Mouse (Mus musculus) hindbrain, postnatal 0 days (tissue): ENCODE measurements around the gene Micu1. TPM values are rescaled to one million over a fixed set of nuclear protein-coding genes. Genes with fewer than 3 reads are reported as not detected.

Experiments used
- ATAC-seq: fragments of 200-750 bp; cut with Nextera tagmentation; 2 replicates; pipeline ENCODE4 v1.8.0; 2017; ENCODE audit warnings: mild to moderate bottlenecking, moderate TSS enrichment, moderate library complexity
- DNase-seq: peaks from one replicate; pipeline ENCODE4 v3.0.0-alpha.2; 2015; ENCODE audit warnings: low spot score
- H3K27ac ChIP-seq: fragments of 300-500 bp; sonication (generic); 2 replicates; pipeline ENCODE4 v1.5.1; 2014; ENCODE audit warnings: mild to moderate bottlenecking
- H3K27me3 ChIP-seq: fragments of 300-500 bp; sonication (generic); 2 replicates; pipeline ENCODE4 v1.6.1; 2014; ENCODE audit warnings: low read length, mixed read lengths; ENCODE audit not compliant: insufficient read depth
- H3K36me3 ChIP-seq: fragments of 300-500 bp; sonication (generic); 2 replicates; pipeline ENCODE4 v1.6.1; 2014; ENCODE audit warnings: low read length, mixed read lengths; ENCODE audit not compliant: insufficient read depth
- H3K4me1 ChIP-seq: fragments of 300-500 bp; sonication (generic); 2 replicates; pipeline ENCODE4 v1.6.1; 2014; ENCODE audit warnings: antibody characterized with exemption, low read length, mixed read lengths; ENCODE audit not compliant: insufficient read depth
- H3K4me2 ChIP-seq: fragments of 300-500 bp; sonication (generic); 2 replicates; pipeline ENCODE4 v1.6.1; 2014; ENCODE audit warnings: low read depth, mild to moderate bottlenecking, low read length, moderate library complexity, mixed read lengths
- H3K4me3 ChIP-seq: fragments of 300-500 bp; sonication (generic); 2 replicates; pipeline ENCODE4 v1.5.1; 2014; ENCODE audit warnings: low read length
- H3K9ac ChIP-seq: fragments of 300-500 bp; sonication (generic); replicated peaks from 2 replicates; pipeline ENCODE4 v1.6.1; 2014; ENCODE audit warnings: mild to moderate bottlenecking, low read length, moderate library complexity, mixed read lengths
- H3K9me3 ChIP-seq: fragments of 300-500 bp; sonication (generic); 2 replicates; pipeline ENCODE4 v1.6.1; 2016; ENCODE audit warnings: low read length, mixed read lengths
- CTCF ChIP-seq: IDR thresholded peaks from 2 replicates; pipeline ENCODE4 v1.5.1; 2016; ENCODE audit warnings: antibody characterized with exemption, control low read depth, low read depth
- WGBS: fragments of 180-500 bp; shearing (Covaris S2); extraction: QIAGEN DNeasy Blood & Tissue Kit; methylation state at CpG from one replicate; pipeline ENCODE4 v1.1.7; 2014; 5-methylcytosine and 5-hydroxymethylcytosine counted together
- polyA plus RNA-seq: library from polyadenylated mRNA; unstranded; fragments of >200 nt; fragmentation: Nextera tagmentation; extraction: Ambion mirVana; gene quantifications from 2 replicates; pipeline ENCODE4 v1.2.1, GENCODE M21; 2015
- total RNA-seq: library from RNA; depleted of rRNA; stranded (reverse); fragments of >200 nt; gene quantifications from 2 replicates; pipeline ENCODE4 v1.2.3, GENCODE M21; 2014

Gene Micu1
- total and polyA plus RNA-seq, 2 experiments from 2014 or later: 73.4 to 74.9 TPM

DNA sequence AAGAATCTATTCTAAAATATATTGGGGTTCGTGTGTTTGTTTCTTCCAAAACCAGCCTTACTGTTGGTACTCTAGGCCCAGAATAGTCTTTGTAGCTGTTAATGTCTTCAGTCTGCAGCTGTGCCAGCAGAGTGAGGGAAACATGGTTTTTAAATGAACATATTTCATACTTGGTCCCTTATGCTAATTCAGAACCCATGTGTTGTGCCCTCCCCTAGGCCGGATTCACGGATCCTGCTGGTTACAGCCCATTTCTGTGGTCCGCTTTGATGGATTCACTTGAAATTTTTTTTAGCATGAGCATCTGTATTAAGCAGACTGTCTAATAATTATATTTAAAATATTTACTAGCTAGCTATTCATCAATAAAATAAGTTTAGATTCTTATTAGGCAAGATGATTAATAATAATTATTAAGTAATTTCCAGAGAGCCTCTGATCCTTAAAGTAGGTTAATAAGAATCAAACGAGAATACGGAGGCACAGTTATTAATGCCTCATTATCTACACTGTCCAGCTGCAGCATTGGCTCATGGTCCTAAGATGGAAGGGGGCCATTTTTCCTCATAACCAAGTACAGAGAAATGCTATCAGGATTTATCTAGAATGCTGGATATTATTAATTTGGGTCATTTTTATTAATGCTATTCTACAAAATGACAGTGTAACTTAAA lies 69.2 kb downstream of the Micu1 start:
- Histone ChIP-seq H3K36me3 (no peaks in the 10 kb centered on the region), H3K9me3 (no peaks in the 10 kb centered on the region), H3K27ac (no peak overlapping the region), H3K27me3 (no peaks in the 10 kb centered on the region), H3K4me1 (0 out of 2 replicates have a peak, but pooled peaks cover 10% of the 10 kb centered on the region), H3K4me2 (no peak overlapping the region), H3K4me3 (no peak overlapping the region), H3K9ac (no peak overlapping the region)
- 55% methylated on average over 6 of the region's 6 CpGs for WGBS
- ATAC-seq (no peak), DNase-seq (no peak)
- TF ChIP-seq CTCF: no peak

DNA sequence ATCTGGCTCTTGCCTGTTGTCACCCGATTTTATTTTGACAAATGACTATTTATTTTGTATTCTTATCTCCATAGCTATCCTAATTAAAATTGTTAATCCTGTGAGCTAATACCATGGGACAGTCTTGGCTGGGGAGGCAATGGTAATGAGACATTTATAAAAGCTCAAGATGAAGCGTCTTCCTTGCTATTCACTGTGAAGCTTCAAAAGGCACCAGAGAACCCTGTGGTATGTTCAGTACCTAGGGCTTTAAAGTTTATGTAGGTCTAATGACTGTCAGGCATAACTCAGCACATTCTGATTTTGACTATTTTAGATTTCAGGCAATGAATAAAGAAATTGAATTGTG lies 69.7 kb downstream of the Micu1 start:
- H3K27me3 ChIP-seq: no peaks in the 10 kb centered on the region
- H3K4me2 ChIP-seq: no peak overlapping the region
- H3K36me3 ChIP-seq: no peaks in the 10 kb centered on the region
- TF ChIP-seq CTCF: no peak
- no peaks in the 10 kb centered on the region for H3K9me3 ChIP-seq
- H3K4me3 ChIP-seq: no peak overlapping the region
- DNase-seq: no peak
- no peak; the same call in 1 of the 2 replicates for ATAC-seq
- WGBS: 53% methylated on average over 2 of the region's 2 CpGs
- H3K4me1 ChIP-seq: 0 out of 2 replicates have a peak, but pooled peaks cover 10% of the 10 kb centered on the region
- H3K9ac ChIP-seq: no peak overlapping the region
- no peak overlapping the region for H3K27ac ChIP-seq

DNA sequence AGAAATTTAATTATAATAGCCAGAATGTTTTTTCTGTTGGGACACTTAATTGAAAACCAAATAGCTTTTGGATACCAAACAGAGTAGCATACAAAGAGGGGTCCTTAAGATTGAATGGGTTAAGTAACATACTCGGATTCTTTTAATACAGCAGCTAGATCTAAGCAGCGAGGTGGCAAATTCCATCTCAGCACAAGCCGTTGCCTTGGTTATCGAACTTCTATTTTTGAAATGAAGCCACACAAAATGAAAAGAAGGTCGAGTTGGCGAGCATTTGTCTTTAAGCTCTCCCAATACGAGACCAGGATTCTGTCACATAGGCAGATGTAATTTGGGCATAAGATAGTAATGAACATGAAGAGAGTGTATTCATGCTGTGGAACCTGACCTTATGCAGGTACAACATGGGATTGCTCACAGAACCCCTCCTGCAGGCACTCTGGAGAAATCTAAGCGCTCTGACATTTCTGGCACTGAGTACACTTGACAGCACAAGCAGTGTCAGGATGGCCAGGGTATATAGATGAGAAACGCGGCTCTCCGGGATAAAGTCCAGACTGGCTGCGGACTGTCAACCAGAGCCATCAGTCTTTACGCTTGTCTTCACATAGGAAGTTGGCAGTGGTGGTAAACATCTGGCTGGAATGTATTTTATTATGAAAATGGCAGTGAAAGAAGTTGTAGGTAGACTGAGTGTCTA lies 71.3 kb downstream of the Micu1 start:
- no peak for TF ChIP-seq CTCF
- H3K9ac ChIP-seq: no peak overlapping the region
- no peak overlapping the region for H3K4me3 ChIP-seq
- DNase-seq (peak; percentile 63), ATAC-seq (peak; percentile 59; the same call in 1 of the 2 replicates)
- no peaks in the 10 kb centered on the region for H3K9me3 ChIP-seq
- H3K4me2 ChIP-seq: peak overlapping the region; percentile 16; the same call in 1 of the 2 replicates
- no peaks in the 10 kb centered on the region for H3K36me3 ChIP-seq
- peak overlapping the region; percentile 51; the same call in 1 of the 2 replicates for H3K27ac ChIP-seq
- no peaks in the 10 kb centered on the region for H3K27me3 ChIP-seq
- H3K4me1 ChIP-seq: 0 out of 2 replicates have a peak, but pooled peaks cover 10% of the 10 kb centered on the region
- 31% methylated on average over 13 of the region's 13 CpGs for WGBS

DNA sequence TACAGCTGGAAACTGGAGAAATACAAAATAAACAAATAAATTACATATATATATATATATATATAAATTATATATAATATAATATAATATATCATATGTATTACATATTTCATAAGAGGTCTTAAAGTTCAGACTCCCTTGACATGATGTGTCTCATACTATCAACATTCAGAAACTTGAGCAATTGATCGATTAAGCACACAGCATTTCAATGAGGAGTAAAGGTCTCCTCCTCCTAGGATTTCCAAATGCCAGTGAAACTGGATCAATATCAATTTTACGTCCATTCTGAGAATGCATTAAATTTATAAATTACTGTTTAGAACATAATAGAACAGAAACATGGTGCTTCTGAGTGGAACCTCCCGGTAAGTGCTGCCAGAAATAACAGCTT lies 71.9 kb downstream of the Micu1 start:
- Histone ChIP-seq H3K36me3 (no peaks in the 10 kb centered on the region), H3K9ac (no peak overlapping the region), H3K9me3 (no peaks in the 10 kb centered on the region), H3K4me2 (no peak overlapping the region), H3K4me1 (0 out of 2 replicates have a peak, but pooled peaks cover 10% of the 10 kb centered on the region), H3K4me3 (no peak overlapping the region), H3K27me3 (no peaks in the 10 kb centered on the region), H3K27ac (no peak overlapping the region)
- 74% methylated on average over 3 of the region's 3 CpGs for WGBS
- ATAC-seq (no peak), DNase-seq (no peak)
- no peak for TF ChIP-seq CTCF

DNA sequence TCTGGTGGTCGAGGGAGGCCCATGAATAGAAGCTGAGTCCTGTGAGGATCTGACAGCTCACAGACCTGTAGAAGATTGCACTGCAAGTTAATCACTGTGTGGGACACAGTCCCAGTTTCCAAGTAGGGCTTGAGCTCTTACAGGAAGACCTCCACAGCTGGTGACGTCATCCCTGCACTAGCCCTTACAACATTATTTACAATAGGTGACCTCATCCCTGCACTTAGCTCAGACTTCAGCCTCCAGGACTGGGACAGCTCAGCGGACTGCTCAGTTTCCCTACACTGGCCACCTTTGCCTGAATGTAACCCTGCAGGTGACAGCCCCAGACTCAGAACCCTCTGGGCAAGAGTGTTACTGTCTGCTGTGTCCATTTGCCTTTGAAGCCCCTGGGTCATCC lies 75.0 kb downstream of the Micu1 start:
- H3K27ac ChIP-seq: no peak overlapping the region
- H3K4me1 ChIP-seq: 0 out of 2 replicates have a peak, but pooled peaks cover 10% of the 10 kb centered on the region
- ATAC-seq (no peak), DNase-seq (no peak)
- H3K9me3 ChIP-seq: no peaks in the 10 kb centered on the region
- H3K9ac ChIP-seq: no peak overlapping the region
- no peaks in the 10 kb centered on the region for H3K36me3 ChIP-seq
- no peak overlapping the region for H3K4me2 ChIP-seq
- no peak overlapping the region for H3K4me3 ChIP-seq
- WGBS: 73% methylated on average over 3 of the region's 3 CpGs
- no peaks in the 10 kb centered on the region for H3K27me3 ChIP-seq
- TF ChIP-seq CTCF: no peak

DNA sequence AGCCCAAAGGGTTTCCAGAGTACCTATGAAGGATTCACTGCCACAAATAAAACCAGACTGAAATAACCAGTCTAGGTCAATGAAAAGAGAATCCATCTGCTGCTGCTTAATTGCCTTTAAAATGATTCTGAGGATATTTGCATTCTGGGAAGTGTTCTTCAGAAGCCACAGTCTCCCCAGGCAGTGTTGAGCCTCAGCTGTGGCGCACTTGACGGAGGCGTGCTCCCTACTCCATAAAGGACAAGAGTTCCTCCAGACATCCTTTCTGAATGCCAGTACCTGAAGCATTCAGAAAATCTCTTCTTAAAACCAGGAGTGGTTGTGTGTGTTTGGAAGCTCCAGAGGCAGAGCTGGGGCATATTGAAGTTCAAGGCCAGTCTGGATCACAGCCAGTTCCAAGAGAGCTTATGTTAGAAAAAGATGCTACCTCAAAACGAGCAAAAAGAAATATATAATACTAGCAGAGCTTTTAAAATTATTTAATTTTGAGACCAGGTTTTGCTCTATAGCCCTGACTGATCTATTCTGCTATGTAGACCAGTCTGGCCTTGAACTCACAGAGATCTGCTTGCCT lies 75.9 kb downstream of the Micu1 start:
- Histone ChIP-seq H3K27ac (no peak overlapping the region), H3K27me3 (no peaks in the 10 kb centered on the region), H3K9me3 (no peaks in the 10 kb centered on the region), H3K4me2 (no peak overlapping the region), H3K9ac (no peak overlapping the region), H3K4me3 (no peak overlapping the region), H3K4me1 (0 out of 2 replicates have a peak, but pooled peaks cover 4% of the 10 kb centered on the region), H3K36me3 (no peaks in the 10 kb centered on the region)
- DNase-seq: no peak
- ATAC-seq: no peak
- WGBS: 65% methylated on average over 4 of the region's 4 CpGs
- TF ChIP-seq CTCF: no peak
